Mouse (Mus musculus) gastrocnemius, adult 2 months (tissue): Measurements from ENCODE around the gene Mto1. TPM values are rescaled to one million over a fixed set of nuclear protein-coding genes. Genes with fewer than 3 reads are reported as not detected.

Experiments
- DNase-seq: peaks from one replicate; pipeline ENCODE4 v3.0.0; 2022
- H3K27ac ChIP-seq: fragments of 200-600 bp; 2 replicates; pipeline ENCODE4 v1.8.1; 2022; ENCODE audit warnings: mild to moderate bottlenecking
- H3K4me3 ChIP-seq: fragments of 200-600 bp; 2 replicates; pipeline ENCODE4 v1.8.1; 2022; ENCODE audit warnings: mild to moderate bottlenecking, moderate library complexity
- CTCF ChIP-seq: fragments of 200-600 bp; IDR thresholded peaks from 2 replicates; pipeline ENCODE4 v1.8.1; 2022; ENCODE audit warnings: antibody characterized with exemption, mild to moderate bottlenecking, moderate library complexity
- intact Hi-C: fragments of 180-260 bp; cut with DNase I; formaldehyde crosslinking; loops from one replicate; pipeline ENCODE4 v1.15.1; 2025
- long read RNA-seq, 2 experiments: library from polyadenylated mRNA; stranded (forward); transcript quantifications; one replicate each; pipeline ENCODE4 v2.0.0; 2021
- total RNA-seq, 2 experiments: library from RNA; stranded (reverse); gene quantifications; 2 replicates each; pipeline ENCODE4 v1.2.3; 2021

The Mto1 gene
- total RNA-seq, result 10 to 100 TPM; 19.8 to 22.0 TPM
- long read RNA-seq, experiment 1, transcript Mto1-201 (12 exons, 2,366 nt), result major isoform, 25 of 33 reads
- long read RNA-seq, experiment 1, partial matches to known transcripts, result 1 of 33 reads
- long read RNA-seq, experiment 1, other reads (novel, unspliced or antisense), result 7 of 33 reads
- long read RNA-seq, experiment 2, transcript Mto1-201 (12 exons, 2,366 nt), result major isoform, 25 of 29 reads
- long read RNA-seq, experiment 2, partial matches to known transcripts, result 0 of 29 reads
- long read RNA-seq, experiment 2, other reads (novel, unspliced or antisense), result 4 of 29 reads

DNA sequence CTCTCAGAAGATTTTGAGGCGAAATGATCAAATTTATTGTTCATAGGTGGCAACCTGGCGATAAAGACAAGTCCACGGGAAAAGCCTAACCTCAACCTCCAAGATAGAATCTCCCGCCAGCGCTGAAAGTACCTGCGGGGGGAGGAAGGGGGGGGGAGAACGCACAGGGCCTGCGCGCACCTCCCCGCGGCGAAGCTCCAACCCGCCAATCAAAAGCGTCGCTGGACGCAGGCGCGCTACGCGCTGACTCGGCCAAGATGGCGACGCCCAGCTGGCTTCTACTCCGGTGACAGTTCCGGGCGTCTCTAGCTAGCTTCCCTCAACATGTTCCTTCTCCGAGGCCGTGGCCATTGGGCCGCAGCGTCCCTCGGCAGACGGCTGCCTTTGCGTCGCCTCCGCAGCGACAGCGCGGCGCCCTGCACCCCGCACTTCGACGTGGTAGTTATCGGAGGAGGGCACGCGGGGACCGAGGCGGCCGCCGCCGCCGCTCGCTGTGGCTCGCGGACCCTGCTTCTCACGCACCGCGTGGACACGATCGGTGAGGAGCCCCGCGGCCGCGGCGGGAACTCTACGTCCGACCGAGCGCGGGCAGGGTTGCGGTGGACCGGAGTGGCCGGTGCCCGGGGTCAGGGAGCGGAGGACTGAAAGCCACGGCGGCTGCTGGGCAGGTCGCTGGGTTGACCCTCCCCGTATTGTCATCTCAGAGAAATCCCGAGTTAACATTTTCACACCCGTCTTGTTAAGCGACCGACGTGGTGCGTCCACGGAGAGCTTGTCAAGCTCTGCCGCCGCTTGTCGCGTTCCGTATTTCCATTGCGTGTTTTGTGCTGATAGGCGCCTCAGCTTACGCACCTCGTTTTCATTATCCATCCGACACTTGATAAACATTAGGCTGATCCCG is at the start of gene Mto1, which contains the start of gene Gm17324:
TSS of gene Mto1 (plus strand) at position 236 of the 901 bp plus-strand sequence.
TSS of gene Gm17324 (minus strand) at position 814 of the 901 bp plus-strand sequence.
- H3K27ac ChIP-seq, result peak within 1 kb of the TSS; percentile 98
- H3K4me3 ChIP-seq, result peak within 1 kb of the TSS; percentile 96
- intact Hi-C loops, result loop anchor here (10.0 kb wide), 1 partner anchor 533 kb away; the partner anchor contains the start of gene Elovl5
- no peak for TF ChIP-seq CTCF
- peak; percentile 93 for DNase-seq

DNA sequence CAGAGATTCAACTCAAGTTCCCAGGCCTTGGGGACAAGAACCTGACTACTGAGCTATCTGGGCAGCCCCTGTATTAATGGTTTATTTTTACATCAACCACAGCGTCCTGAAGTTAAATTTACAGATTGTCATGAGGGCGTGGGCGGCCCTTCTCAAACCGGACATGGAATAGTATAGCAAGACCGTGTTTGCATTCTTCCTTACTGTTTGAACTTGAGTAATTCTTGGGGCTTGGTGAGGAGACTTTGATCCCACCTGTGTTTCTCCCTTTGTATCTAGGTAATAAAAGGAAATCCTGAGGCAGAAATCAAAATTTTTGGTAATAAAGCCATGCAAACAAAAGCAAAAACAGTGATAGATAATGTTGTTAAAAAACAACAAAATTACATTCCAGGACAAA is 47.4 kb upstream of the Mto1 start:
- Histone ChIP-seq H3K27ac (no peak overlapping the region), H3K4me3 (no peak overlapping the region)
- intact Hi-C loops, result no loop called here
- TF ChIP-seq CTCF, result no peak
- no peak for DNase-seq

DNA sequence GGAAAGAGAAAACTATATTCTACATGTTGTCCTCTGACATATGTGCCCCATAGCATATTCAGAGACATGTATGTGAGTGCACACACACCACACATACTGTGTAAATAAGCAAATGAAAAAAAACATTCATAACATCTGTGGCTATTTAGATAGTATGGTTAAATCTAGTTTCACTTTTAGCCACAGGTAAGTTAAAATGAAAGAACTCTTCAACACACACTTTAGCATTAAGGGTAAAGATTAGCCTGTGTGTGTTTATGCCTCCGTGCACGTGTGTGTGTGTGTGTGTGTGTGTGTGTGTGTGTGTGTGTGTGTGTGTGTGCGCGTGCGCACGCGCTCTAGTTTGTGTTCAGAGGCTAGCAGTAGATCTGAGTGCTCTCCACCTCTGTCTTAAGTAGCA is 46.4 kb upstream of the Mto1 start:
- intact Hi-C loops, result no loop called here

DNA sequence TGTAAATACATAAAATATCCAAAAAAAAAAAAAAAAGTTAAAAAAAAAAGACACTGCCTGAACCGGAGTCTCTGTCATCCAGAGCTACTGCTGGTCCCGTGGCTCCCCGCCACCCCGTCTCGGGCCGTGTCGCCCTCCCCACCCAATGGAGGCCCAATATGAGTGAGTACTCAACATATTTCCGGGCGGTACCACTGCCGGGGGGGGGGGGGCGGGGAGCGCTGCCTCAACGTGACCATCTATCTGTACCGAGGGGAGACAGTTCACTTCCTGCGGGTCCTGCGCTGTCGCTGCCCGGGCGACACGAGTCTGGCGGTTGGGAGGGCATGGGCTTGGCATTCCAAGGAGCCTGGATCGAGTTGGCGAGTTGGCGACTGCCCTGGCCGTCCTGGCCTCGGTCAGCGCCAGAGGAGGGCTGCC is 20.6 kb upstream of the Mto1 start:
- no peak for TF ChIP-seq CTCF
- H3K4me3 ChIP-seq, result peak overlapping the region; percentile 51
- intact Hi-C loops, result no loop called here
- DNase-seq, result peak; percentile 20
- H3K27ac ChIP-seq, result no peak overlapping the region

More for the DNA sequence above, 46.4 kb upstream of the Mto1 start:
- Histone ChIP-seq H3K27ac (no peak overlapping the region), H3K4me3 (no peak overlapping the region)
- no peak for DNase-seq
- TF ChIP-seq CTCF, result no peak

DNA sequence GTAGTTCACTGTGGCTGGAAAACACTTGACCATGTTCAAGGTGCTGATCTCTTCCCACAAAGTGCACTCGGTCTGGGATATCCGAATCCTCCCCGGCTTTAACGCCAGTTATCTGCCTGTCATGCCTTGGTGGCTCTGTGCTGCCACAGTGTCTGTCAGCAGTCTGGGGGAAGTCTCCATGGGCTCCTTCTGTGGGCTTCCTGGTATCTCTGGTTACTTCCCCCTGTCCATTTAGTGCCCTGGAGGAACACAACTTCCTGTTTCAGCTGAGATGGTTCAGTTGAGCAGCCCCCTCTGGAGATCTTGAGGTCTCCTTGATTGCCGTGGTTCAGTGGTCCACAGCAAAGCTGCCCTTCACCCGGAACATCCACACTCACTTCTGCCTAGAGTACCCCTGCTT is 19.8 kb upstream of the Mto1 start:
- no peak for DNase-seq
- no peak for TF ChIP-seq CTCF
- H3K4me3 ChIP-seq, result no peak overlapping the region
- intact Hi-C loops, result no loop called here
- H3K27ac ChIP-seq, result no peak overlapping the region

DNA sequence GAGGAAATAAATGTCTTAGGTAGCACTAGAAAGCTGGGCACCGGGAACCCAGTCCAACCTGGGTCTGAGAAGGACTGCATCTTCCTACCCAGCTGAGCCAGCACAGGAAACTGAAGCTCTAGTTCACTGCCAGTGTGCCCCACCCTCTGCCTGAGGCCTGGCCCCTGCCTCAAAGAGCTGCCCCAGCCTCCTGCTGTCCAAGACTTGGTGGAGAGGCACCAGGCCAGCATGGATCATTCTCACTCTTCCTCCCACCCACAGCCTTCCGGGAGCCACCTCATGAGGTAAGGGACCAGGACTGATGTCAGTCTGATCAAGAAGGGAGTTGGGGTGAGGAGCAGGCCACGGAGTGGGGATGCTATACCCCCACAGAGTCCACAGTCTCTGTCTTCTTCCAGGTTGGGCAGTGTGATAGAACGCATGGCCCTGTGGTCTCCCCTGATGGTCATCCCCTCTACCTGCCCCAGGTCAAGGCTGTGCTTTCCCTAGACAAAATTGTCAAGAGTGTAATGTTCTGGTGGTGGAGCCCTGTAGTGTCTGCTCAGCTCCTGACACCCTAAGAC is 19.1 kb upstream of the Mto1 start:
- no peak overlapping the region for H3K27ac ChIP-seq
- no peak for TF ChIP-seq CTCF
- DNase-seq, result no peak
- intact Hi-C loops, result no loop called here
- no peak overlapping the region for H3K4me3 ChIP-seq

DNA sequence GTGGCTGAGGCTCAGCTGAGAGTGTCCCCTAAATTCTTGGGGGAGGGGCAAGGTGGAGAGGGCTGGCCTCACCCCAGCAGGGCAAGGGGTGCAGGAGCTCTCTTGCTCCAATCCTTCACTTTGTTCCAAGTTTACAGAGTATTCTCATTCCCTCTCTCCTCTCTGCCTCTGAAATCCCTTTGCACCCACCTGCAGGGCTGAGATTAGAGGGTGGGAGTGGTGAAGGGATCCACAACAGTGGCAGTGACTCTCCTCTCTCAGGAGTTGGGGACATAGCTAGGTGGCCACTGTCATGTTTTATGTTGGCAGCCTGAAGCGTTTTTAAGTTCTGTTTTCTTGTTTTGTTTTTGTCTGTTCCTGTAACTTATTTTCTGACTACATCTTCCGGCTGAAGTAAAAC is 18.5 kb upstream of the Mto1 start:
- no peak for TF ChIP-seq CTCF
- H3K4me3 ChIP-seq, result no peak overlapping the region
- no peak for DNase-seq
- intact Hi-C loops, result no loop called here
- no peak overlapping the region for H3K27ac ChIP-seq

DNA sequence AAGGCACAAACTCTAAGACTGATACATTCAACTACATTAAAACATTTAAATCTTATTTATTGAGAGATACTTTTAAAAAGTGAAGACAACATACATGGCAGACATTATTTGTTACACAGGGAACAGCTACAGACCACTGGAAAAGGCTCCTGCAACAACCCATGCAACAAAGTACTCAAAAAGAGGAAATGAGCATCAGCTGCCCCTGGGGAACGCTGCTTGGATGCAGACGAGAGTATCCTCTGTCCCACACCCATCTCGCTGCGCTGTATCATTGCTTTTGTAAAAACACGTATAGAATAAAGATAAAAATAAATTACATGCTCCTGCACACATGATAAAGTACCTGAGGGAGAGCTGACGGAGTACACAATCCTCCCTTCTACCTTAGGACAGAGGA is 17.5 kb upstream of the Mto1 start:
- DNase-seq, result no peak
- no peak overlapping the region for H3K27ac ChIP-seq
- no peak for TF ChIP-seq CTCF
- intact Hi-C loops, result no loop called here
- H3K4me3 ChIP-seq, result no peak overlapping the region

DNA sequence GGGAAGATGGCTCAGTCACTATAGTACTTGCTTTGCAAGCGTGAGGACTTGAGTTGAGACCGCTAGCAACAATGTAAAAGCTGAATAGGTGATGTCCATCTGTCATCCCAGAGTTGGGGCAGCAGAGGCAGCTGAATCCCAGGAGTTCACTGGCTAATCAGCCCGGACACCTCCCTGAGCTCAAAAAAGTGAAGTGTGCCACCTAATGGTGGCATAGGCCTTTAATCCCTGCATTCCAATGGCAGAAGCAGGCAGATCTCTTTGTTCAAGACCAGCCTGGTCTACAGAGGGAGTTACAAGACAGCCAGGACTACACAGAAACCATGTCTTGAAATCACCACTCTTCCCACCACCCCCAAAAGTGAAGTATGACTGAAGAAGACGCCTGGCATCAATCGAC is 15.5 kb upstream of the Mto1 start:
- no peak for DNase-seq
- intact Hi-C loops, result no loop called here
- TF ChIP-seq CTCF, result no peak
- H3K27ac ChIP-seq, result no peak overlapping the region
- H3K4me3 ChIP-seq, result no peak overlapping the region

DNA sequence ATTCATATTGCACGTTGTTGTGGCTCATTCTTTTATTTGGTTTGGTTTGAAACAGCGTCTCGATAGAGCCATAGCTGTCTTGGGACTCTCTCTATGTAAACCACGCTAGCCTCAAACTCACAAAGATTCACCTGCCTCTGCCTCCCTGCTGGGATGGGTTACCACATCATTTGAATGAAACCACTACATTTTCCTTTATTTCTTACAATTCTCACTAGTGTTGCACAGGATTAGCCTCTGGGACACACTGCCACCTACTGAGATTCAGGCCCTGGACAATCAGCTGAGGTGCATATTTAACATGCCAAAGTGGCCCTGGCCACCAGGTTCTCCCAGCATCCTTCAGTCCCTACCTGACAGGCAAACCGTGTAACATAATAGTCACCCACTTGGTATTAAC is 8.6 kb upstream of the Mto1 start:
- no peak overlapping the region for H3K27ac ChIP-seq
- intact Hi-C loops, result no loop called here
- no peak for DNase-seq
- no peak for TF ChIP-seq CTCF
- no peak overlapping the region for H3K4me3 ChIP-seq

DNA sequence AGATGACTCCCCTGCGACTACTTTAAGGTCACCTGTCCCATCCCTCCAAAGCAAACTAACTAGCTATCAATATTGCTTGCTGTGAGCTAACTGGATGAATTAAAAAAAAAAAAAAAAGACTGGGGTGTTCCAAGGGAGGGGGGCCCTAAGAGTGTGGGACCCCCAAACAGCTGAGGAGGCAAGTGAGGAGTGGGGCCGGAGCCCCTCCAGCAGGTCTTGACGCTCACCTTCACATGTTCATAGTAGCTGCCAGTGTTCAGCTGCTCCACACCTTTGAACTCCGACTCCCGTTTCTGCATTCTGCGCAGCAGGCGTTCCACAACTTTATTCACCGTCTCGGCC is 5.8 kb upstream of the Mto1 start:
- DNase-seq, result no peak
- TF ChIP-seq CTCF, result no peak
- Histone ChIP-seq H3K4me3 (peak overlapping the region; percentile 75), H3K27ac (no peak overlapping the region)
- intact Hi-C loops, result loop anchor here (10.0 kb wide), 1 partner anchor 527 kb away; the partner anchor contains the start of gene Elovl5

DNA sequence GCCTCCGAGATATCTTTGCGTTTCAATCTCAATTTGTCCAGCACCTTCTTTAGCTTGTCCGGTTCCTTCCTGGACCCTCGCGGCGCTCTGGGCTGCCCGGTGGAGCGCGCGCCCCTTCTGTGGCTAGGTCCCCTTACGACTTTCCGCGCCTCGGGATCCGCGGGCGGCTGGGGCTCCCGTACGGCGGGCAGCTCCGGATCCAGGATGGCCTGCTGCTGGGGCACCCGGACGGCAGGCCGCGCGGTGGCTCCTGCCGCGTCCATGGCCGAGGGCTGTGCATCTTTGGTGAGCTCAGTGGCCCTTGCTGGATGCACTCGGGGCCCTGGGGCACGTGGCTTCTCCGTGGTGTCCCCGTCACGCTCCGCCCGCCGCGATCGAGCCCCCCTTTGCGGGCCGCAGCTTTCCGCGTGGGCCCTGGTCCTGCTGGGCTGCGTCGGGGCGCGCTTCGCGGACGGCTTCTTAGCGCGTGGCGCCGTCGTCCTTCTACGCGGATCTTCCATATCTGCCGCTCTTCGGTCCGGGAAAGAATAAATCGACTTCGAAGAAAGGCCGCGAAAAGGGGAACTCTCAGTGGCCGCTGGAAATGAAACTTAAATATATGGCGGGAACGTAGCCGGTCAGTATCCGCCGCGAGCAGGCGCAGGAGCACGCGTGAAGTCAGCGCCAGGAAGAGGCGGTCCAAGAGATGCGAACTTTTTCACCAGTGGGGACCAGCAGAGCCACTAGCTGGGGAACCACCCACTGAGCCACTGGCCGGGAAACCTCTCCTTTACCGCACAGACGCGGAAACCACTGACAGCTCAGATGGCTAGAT is 5.2 kb upstream of the Mto1 start, which contains the start of gene Cgas:
TSS of gene Cgas (minus strand) at position 659 of the 814 bp plus-strand sequence.
- Histone ChIP-seq H3K4me3 (peak within 1 kb of the TSS; percentile 75), H3K27ac (peak within 1 kb of the TSS; percentile 49)
- DNase-seq, result peak; percentile 78
- no peak for TF ChIP-seq CTCF
- intact Hi-C loops, result loop anchor here (10.0 kb wide), 1 partner anchor 528 kb away; the partner anchor contains the start of gene Elovl5
